Mouse (Mus musculus) common myeloid progenitor, adult 5-6 weeks (primary cell): ENCODE data around the gene Paox. TPM values are rescaled to one million over a fixed set of nuclear protein-coding genes. Genes with fewer than 3 reads are reported as not detected.

Experiments
- ATAC-seq: replicated peaks from 2 replicates; pipeline ENCODE4 v1.8.0; 2016; ENCODE audit warnings: low read depth, mild to moderate bottlenecking, moderate TSS enrichment, inconsistent platforms; ENCODE audit not compliant: poor library complexity, severe bottlenecking
- total RNA-seq: library from RNA; stranded (forward); fragments of 200-1000, 187-1606 nt; gene quantifications from 2 replicates; pipeline ENCODE4 v1.2.3, GENCODE M21; 2017

Gene Paox
- total RNA-seq, 1 experiment from 2014 or later, result 11.4 TPM

- ATAC-seq, result no peak
Measured at GRCm38 (mm10) chr7:140160363-140160762, 44.8 kb downstream of the Paox start.

GRCm38 (mm10) chr7:140164664-140165063 is 49.1 kb downstream of the Paox start, which contains the start of gene Olfr522:
TSS of gene Olfr522 (minus strand) at chr7:140164764.
- ATAC-seq, result no peak

GRCm38 (mm10) chr7:140167950-140168349 is 52.4 kb downstream of the Paox start:
- ATAC-seq, result no peak

GRCm38 (mm10) chr7:140169386-140169785 is 53.8 kb downstream of the Paox start:
- ATAC-seq, result no peak

DNA sequence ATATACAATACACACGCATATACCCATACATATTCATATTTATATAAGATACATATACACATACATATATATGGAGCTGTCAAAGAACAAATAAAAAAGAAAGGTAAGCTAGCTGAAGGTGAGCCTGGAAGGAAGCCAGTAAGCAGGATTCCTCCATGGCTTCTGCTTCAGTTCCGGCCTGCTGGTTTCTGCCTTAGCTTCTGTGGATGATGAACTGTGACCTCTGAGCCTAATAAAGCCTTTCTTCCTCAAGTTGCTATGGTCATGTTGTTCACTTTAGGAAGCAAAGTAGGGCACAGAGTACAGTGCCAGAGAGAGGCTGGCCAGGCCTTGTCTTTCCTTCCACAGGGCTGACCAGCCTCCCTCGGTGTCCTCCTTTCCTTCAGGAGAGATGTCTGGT is 55.3 kb downstream of the Paox start:
- ATAC-seq, result no peak

DNA sequence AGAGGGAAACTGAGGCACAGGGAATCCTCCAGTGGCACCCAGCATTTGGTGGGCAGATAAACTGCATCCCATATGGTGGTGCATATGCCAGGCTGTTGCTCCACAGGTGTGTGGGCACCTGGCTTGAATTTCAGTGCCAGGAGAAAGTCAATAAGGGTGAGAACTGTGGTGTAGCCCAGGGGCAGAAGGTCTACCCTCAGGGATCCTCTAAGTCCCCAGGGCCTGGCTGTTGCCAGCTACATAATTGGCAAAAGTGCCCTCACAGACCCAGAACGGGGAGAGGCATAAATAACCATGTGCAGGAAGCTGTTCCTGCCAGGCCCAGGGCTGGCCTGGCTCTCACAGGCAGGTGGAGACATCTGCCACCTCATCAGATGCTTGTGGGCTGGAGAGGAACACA is 57.3 kb downstream of the Paox start, which contains the start of gene Olfr523:
Gene Olfr523, plus strand, starts transcription at position 282 of the 400 bp plus-strand sequence.
- no peak for ATAC-seq

DNA sequence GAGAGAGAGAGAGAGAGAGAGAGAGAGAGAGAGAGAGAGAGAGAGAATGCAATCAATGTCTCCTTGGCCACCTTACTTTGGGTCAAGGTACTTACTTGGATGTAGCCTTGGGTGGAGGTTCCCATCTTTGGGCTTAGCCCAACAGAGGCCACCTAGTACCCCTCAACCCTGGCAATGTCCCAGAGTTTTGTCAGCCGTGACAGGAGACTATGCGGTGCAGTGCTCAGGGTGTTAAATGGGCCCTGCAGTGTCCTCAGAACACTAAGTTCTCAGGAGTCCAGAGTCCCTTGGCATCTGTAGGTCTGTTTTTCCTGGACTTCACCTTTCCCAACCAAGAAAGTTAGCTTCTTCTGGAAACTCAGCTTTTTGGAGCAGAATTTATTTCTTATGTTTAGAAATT is 63.6 kb downstream of the Paox start:
- no peak for ATAC-seq

GRCm38 (mm10) chr7:140180692-140181091 is 65.1 kb downstream of the Paox start:
- no peak for ATAC-seq

DNA sequence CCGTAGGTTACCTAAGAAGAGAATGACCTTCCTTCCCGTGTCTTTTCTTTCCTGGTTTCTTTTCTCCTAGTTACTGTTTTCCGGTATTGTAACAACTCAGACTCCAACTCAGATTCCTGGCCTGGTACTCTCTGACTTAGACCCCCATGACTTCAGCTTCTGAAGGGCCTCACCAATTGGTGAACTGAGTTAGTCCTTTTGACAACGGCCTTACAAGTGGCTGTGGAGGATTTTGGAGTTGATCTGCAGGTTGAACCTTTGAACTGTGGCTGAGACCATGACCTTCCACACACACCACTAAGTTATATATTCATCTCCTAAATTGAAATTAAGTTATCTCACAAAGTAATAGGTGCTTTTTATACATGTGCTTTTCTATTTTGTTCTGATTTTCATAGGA is 68.6 kb downstream of the Paox start:
- ATAC-seq, result no peak

Other genes with a start within 250 kb of the Paox start
- gene Kndc1, start 221.1 kb upstream of the Paox start, total RNA-seq, result not detected in 2 replicates
- gene Utf1, start 172.0 kb upstream of the Paox start, total RNA-seq, result not detected in 2 replicates
- 0.49 TPM in 1 of 2 replicates, not detected in the other for gene 6430531B16Rik, start 137.0 kb upstream of the Paox start, total RNA-seq
- gene Adam8, start 123.2 kb upstream of the Paox start, total RNA-seq, result 0.34 and 0.46 TPM in 2 replicates
- 21.7 and 23.6 TPM in 2 replicates for gene Zfp511, start 79.4 kb upstream of the Paox start, total RNA-seq
- 47.4 and 54.2 TPM in 2 replicates for gene Tubgcp2, start 79.1 kb upstream of the Paox start, total RNA-seq
- not detected in 2 replicates for gene Msx3, start 66.7 kb upstream of the Paox start, total RNA-seq
- not detected in 2 replicates for gene Caly, start 33.3 kb upstream of the Paox start, total RNA-seq
- not detected in 2 replicates for gene Prap1, start 22.4 kb upstream of the Paox start, total RNA-seq
- 2.8 and 6.6 TPM in 2 replicates for gene Fuom, start 13.4 kb upstream of the Paox start, total RNA-seq
- gene Echs1, start 677 bp downstream of the Paox start, total RNA-seq, result 59.3 and 73.0 TPM in 2 replicates
- 13.6 and 21.2 TPM in 2 replicates for gene Mtg1, start 21.8 kb downstream of the Paox start, total RNA-seq
- not detected in 2 replicates for gene Sprn, start 39.1 kb downstream of the Paox start, total RNA-seq
- not detected in 2 replicates for gene Olfr522, start 49.0 kb downstream of the Paox start, total RNA-seq
- not detected in 2 replicates for gene Olfr523, start 57.4 kb downstream of the Paox start, total RNA-seq
- not detected in 2 replicates for gene Olfr524, start 90.2 kb downstream of the Paox start, total RNA-seq
- not detected in 2 replicates for gene Cd163l1, start 102.5 kb downstream of the Paox start, total RNA-seq
- gene 5830411N06Rik, start 131.5 kb downstream of the Paox start, total RNA-seq, result not detected in 2 replicates
- gene Olfr525, start 205.1 kb downstream of the Paox start, total RNA-seq, result not detected in 2 replicates
- not detected in 2 replicates for gene Olfr527, start 218.2 kb downstream of the Paox start, total RNA-seq
- not detected in 2 replicates for gene Olfr60, start 245.9 kb downstream of the Paox start, total RNA-seq